Mouse (Mus musculus): ENCODE results near the gene Gimd1. TPM values are rescaled to one million over a fixed set of nuclear protein-coding genes. Genes with fewer than 3 reads are reported as not detected.

Gene Gimd1
- not detected for total RNA-seq (2022)

DNA sequence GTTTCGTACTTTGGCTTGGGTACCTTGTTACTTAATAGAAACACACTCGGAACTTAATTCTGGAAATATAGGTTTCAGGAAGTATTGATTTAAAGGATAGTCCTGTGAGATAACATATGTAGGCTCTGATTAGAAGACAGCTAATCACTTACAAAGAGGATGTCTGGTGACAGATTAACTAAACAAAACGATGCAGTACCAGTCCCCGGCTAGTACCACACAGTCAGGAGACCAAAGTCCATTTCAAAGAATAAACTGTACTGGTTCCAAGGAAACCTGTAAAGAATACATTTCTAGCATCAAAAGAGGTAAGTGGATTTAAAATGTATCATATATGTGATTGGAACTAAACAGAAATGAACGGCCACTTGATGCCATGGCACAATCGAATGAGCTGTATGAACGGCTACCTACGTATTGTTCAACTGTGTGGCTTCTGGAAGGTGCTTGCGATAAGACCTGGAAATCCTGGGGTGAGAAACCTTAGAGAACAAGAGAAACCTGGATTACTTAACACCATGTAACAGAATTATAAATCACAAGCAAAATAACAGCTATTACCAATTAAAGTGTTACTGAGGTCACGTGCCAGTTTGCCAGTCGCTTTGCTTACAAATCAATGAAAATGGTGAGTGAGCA lies at the start of gene Gimd1:
Gene Gimd1, plus strand, starts transcription at position 220 of the 639 bp plus-strand sequence.
- no peak for DNase-seq (ENCODE audit: low spot score in 2 of 2)

DNA sequence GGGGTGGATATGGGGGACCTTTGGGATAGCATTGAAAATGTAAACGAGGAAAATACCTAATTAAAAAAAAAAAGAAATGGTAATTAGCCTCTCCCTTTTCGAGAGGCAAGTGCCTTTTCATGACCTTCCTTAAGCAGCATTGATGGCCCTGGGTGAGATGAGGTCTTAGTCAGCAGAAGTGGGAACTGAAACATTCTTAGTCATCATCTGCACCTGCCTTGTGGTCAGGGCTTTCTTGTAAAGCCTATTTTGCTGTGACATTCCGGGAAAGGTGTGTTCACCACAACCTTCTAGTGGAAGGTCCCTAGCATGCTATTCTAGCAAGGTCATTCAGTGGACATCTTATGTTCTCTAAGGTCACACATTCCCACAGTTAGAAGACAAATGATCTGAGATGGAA lies 48.4 kb upstream of the Gimd1 start:
- no peak for DNase-seq (ENCODE audit: low spot score in 2 of 2)

- no peak for DNase-seq (ENCODE audit: low spot score in 2 of 2)
These were observed 47.3 kb upstream of the Gimd1 start for GRCm38 (mm10) chr3:132582339-132582738.

GRCm38 (mm10) chr3:132585122-132585972 lies 44.3 kb upstream of the Gimd1 start:
- no peak for DNase-seq (ENCODE audit: low spot score in 2 of 2)

DNA sequence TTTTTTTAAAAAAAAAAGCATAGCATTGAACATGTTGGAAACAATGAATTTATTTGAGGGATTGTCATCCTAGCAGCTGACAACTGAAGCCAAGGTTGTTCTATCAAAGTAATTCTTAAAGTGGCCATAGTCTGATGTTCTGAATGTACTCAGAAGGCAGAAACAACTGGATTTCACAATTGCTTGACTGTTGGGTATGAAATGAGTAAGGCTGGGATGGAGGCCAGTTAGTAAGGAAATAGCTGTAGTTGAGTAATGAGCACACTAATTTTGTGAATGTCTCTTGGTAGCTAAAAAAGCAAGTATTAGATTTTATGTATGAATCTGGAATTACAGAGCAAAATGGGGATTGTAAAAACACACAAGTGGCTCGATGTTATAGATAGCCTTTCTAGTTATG lies 41.5 kb upstream of the Gimd1 start:
- no peak for DNase-seq (ENCODE audit: low spot score in 2 of 2)

GRCm38 (mm10) chr3:132590010-132590409 lies 39.6 kb upstream of the Gimd1 start:
- no peak for DNase-seq (ENCODE audit: low spot score in 2 of 2)

DNA sequence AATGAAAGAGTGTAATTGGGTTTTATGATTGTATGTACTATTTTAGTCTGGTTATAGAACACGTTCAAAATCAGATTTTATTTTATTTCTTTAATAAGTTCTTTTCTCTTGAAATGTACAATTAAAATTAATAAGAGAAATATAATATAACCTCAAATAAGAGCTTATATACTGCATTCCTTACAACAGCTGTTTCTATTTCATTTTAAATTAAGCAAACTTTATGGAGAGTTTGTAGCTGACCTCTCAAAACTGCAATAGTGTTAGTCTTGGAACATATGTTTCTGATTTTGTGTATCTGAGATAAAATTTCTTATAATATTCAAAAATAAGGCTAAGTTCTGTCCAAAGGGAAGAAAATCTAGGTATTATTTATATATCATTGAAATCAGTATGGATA lies 39.0 kb upstream of the Gimd1 start:
- DNase-seq (ENCODE audit: low spot score in 2 of 2) = no peak

- no peak for DNase-seq (ENCODE audit: low spot score in 2 of 2)
These were observed 879 bp upstream of the Gimd1 start for GRCm38 (mm10) chr3:132628741-132629140.

GRCm38 (mm10) chr3:132633261-132633660 lies 3.6 kb downstream of the Gimd1 start:
- no peak for DNase-seq (ENCODE audit: low spot score in 2 of 2)

DNA sequence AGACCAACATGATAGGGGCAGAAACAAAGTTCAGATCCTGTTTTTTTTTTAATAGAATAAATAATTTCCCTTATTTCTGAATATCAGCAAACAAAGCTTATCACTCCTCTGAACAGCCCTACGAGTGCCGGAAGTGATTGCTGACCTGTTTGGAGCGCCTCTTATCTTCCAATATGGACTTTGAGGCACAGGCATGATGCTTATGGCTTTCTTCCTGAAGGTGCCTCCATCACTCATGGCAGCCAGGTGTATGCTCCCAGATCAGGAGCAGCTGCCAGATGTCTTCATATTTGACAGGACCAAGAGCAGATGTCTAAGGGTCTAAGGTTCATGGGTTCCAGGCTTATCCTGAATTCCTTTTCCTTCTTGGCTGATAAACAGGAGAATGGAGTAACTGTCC lies 7.5 kb downstream of the Gimd1 start:
- DNase-seq (ENCODE audit: low spot score in 2 of 2) = no peak

GRCm38 (mm10) chr3:132644071-132644470 lies 14.5 kb downstream of the Gimd1 start:
- no peak for DNase-seq (ENCODE audit: low spot score in 2 of 2)

DNA sequence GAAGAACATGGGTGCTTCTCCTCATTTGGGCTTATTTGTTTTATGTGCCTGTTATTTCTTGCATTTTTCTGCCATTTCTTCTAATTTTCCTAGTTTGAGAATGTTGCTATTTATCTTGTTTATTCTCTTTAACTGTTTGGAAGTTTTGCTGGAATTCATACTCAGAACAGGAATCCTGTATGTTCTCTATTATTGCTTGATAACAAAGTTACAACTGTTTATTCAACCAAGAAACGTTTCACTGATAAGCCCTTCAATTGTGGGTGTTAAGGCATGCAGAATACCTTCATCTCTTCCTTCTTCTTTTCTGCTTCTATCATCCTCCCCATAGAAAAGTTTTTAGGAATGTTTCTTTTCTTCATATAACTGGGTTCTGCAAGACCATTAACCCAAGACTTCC lies 17.2 kb downstream of the Gimd1 start:
- no peak for DNase-seq (ENCODE audit: low spot score in 2 of 2)

GRCm38 (mm10) chr3:132649368-132649767 lies 19.7 kb downstream of the Gimd1 start:
- DNase-seq (ENCODE audit: low spot score in 2 of 2) = no peak

DNA sequence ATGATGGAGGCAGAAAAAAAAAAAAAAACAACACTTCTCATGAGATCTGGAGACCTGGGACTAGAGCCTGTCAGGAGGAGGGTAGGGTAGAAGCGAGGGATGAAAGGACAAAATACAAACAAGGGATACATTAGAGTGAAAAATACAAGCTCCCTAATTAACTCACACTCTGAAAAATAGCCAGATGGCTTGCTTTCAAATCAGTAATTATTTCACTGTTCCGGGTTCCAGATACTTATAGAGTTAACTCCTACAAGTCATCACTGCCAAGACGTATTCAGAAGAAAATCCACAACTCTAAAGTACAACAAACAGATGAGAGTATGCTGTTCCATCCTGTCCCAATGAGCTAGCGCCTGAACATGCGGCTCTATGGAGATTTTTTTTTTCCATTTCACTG lies 20.6 kb downstream of the Gimd1 start:
- DNase-seq (ENCODE audit: low spot score in 2 of 2) = no peak

GRCm38 (mm10) chr3:132651776-132652175 lies 22.2 kb downstream of the Gimd1 start:
- DNase-seq (ENCODE audit: low spot score in 2 of 2) = peak in 1 of 2 experiments; percentile 19

- DNase-seq (ENCODE audit: low spot score in 2 of 2) = no peak
These were observed 24.3 kb downstream of the Gimd1 start for GRCm38 (mm10) chr3:132653959-132654358.

GRCm38 (mm10) chr3:132655955-132656354 lies 26.3 kb downstream of the Gimd1 start:
- no peak for DNase-seq (ENCODE audit: low spot score in 2 of 2)

GRCm38 (mm10) chr3:132677494-132677893 lies 47.9 kb downstream of the Gimd1 start:
- DNase-seq (ENCODE audit: low spot score in 2 of 2) = no peak

GRCm38 (mm10) chr3:132683447-132684230 lies 54.0 kb downstream of the Gimd1 start, which contains the start of gene Tbck:
Gene Tbck (plus strand): TSS chr3:132684144.
- peak; percentile 88 to 95 for DNase-seq (ENCODE audit: low spot score in 2 of 2)

GRCm38 (mm10) chr3:132684231-132684928 lies 54.8 kb downstream of the Gimd1 start, which contains the start of gene Aimp1:
Gene Aimp1 (minus strand): TSS chr3:132684370.
- DNase-seq (ENCODE audit: low spot score in 2 of 2) = no peak

All from layer of hippocampus, adult 8-10 months (tissue).